Mouse (Mus musculus) myocyte (in vitro differentiated cells): Measurements from ENCODE around the gene Tacc2.

ENCODE experiments used
- CEBPB ChIP-seq: IDR thresholded peaks from 2 replicates; pipeline ENCODE4 v1.6.1; 2011; ENCODE audit warnings: mild to moderate bottlenecking, moderate library complexity; ENCODE audit not compliant: poor library complexity, insufficient read depth, severe bottlenecking
- E2F4 ChIP-seq: IDR thresholded peaks from one replicate; pipeline ENCODE4 v1.6.1; 2011; ENCODE audit warnings: mild to moderate bottlenecking, control low read depth, moderate library complexity; ENCODE audit not compliant: insufficient read depth
- MAX ChIP-seq: IDR thresholded peaks from one replicate; pipeline ENCODE4 v1.6.1; 2011; ENCODE audit warnings: low read depth, mild to moderate bottlenecking, control low read depth
- MYOG ChIP-seq, 3 experiments: IDR thresholded peaks; one replicate each; pipeline ENCODE4 v1.6.1; 2011; ENCODE audit warnings: control low read depth in 2 of 3, low read depth in 2 of 3, mild to moderate bottlenecking in 2 of 3; ENCODE audit not compliant: insufficient read length in 2 of 3, control insufficient read depth in 1 of 3, insufficient read depth in 1 of 3
- POLR2A ChIP-seq: IDR thresholded peaks from one replicate; pipeline ENCODE4 v1.6.1; 2011; ENCODE audit warnings: low read depth, mild to moderate bottlenecking, control low read depth, moderate library complexity; ENCODE audit not compliant: insufficient read length
- POLR2AphosphoS2 ChIP-seq: IDR thresholded peaks from one replicate; pipeline ENCODE4 v1.6.1; 2011; ENCODE audit warnings: low read depth, control low read depth; ENCODE audit not compliant: insufficient read length
- REST ChIP-seq: IDR thresholded peaks from one replicate; pipeline ENCODE4 v1.6.1; 2011; ENCODE audit warnings: mild to moderate bottlenecking, control low read depth, moderate library complexity; ENCODE audit not compliant: insufficient read depth, insufficient read length
- SRF ChIP-seq: IDR thresholded peaks from one replicate; pipeline ENCODE4 v1.6.1; 2011; ENCODE audit warnings: low read depth; ENCODE audit not compliant: control insufficient read depth, insufficient read length
- TCF12 ChIP-seq: IDR thresholded peaks from one replicate; pipeline ENCODE4 v1.6.1; 2011; ENCODE audit warnings: mild to moderate bottlenecking, control low read depth; ENCODE audit not compliant: poor library complexity, insufficient read depth, severe bottlenecking
- TCF3 ChIP-seq: IDR thresholded peaks from one replicate; pipeline ENCODE4 v1.6.1; 2011; ENCODE audit warnings: low read depth, control low read depth; ENCODE audit not compliant: insufficient read length
- USF1 ChIP-seq: IDR thresholded peaks from one replicate; pipeline ENCODE4 v1.6.1; 2011; ENCODE audit warnings: low read depth, mild to moderate bottlenecking, control low read depth, moderate library complexity

GRCm38 (mm10) chr7:130804991-130805390 lies 227.8 kb downstream of the Tacc2 start:
- TF ChIP-seq E2F4, result no peak
- no peak for TF ChIP-seq POLR2A
- no peak for TF ChIP-seq USF1
- TF ChIP-seq TCF12, result no peak
- no peak for TF ChIP-seq MAX
- no peak for TF ChIP-seq MYOG (IDR thresholded peaks at IDR 0.05; ENCODE audit: control insufficient read depth in 1 of 3, insufficient read depth in 1 of 3, insufficient read length in 2 of 3, low read depth in 2 of 3)
- TF ChIP-seq POLR2AphosphoS2, result no peak
- no peak for TF ChIP-seq TCF3
- TF ChIP-seq REST, result no peak
- no peak for TF ChIP-seq SRF
- no peak for TF ChIP-seq CEBPB
